Mouse (Mus musculus): ENCODE results near the gene Gm28048. TPM values are rescaled to one million over a fixed set of nuclear protein-coding genes. Genes with fewer than 3 reads are reported as not detected.
A peak's percentile ranks its signal among the peaks of the same experiment; 100 is the strongest.

Gm28048 gene
- polyA plus RNA-seq, 1 experiment = 0.05 TPM

GRCm38 (mm10) chr11:22962101-22962500 is 19.8 kb downstream of the Gm28048 start:
- no peak for DNase-seq (ENCODE audit: low read depth in 1 of 2, low spot score in 2 of 2)
- 85% methylated on average over 1 of the region's 1 CpGs for WGBS

GRCm38 (mm10) chr11:22957791-22958374 is 24.0 kb downstream of the Gm28048 start:
- Histone ChIP-seq H3K4me1 (ENCODE audit: control insufficient read depth, insufficient read depth, insufficient read length) (peaks cover 2% of the 10 kb centered on the region; the same call in 1 of the 2 replicates), H3K36me3 (ENCODE audit: control insufficient read depth, insufficient read depth, low read length) (no peaks in the 10 kb centered on the region), H3K27me3 (ENCODE audit: control insufficient read depth, insufficient read depth, low read length) (no peaks in the 10 kb centered on the region), H3K4me3 (ENCODE audit: extremely low read depth, insufficient read depth, insufficient read length) (no peak overlapping the region), H3K27ac (ENCODE audit: insufficient read depth, low read length) (no peak overlapping the region)
- WGBS = 94% methylated on average over 4 of the region's 4 CpGs
- no peak for DNase-seq (ENCODE audit: low read depth in 1 of 2, low spot score in 2 of 2)
- TF ChIP-seq CTCF (IDR thresholded peaks at IDR 0.05; ENCODE audit: extremely low read depth, insufficient read depth, insufficient read length, insufficient replicate concordance) = peak; percentile 15; the same call in 1 of the 2 replicates
- no peak for TF ChIP-seq POLR2A (IDR thresholded peaks at IDR 0.05; ENCODE audit: low read depth, low read length)

More at GRCm38 (mm10) chr11:22962101-22962500, 19.8 kb downstream of the Gm28048 start:
- Histone ChIP-seq H3K27me3 (ENCODE audit: control insufficient read depth, insufficient read depth, low read length) (no peaks in the 10 kb centered on the region), H3K4me3 (ENCODE audit: extremely low read depth, insufficient read depth, insufficient read length) (no peak overlapping the region), H3K27ac (ENCODE audit: insufficient read depth, low read length) (no peak overlapping the region), H3K36me3 (ENCODE audit: control insufficient read depth, insufficient read depth, low read length) (no peaks in the 10 kb centered on the region), H3K4me1 (ENCODE audit: control insufficient read depth, insufficient read depth, insufficient read length) (no peaks in the 10 kb centered on the region)
- TF ChIP-seq CTCF (IDR thresholded peaks at IDR 0.05; ENCODE audit: extremely low read depth, insufficient read depth, insufficient read length, insufficient replicate concordance) (no peak), POLR2A (IDR thresholded peaks at IDR 0.05; ENCODE audit: low read depth, low read length) (no peak)

- peaks cover 6% of the 10 kb centered on the region; the same call in 1 of the 2 replicates for H3K4me1 ChIP-seq (ENCODE audit: control insufficient read depth, insufficient read depth, insufficient read length)
- no peak for TF ChIP-seq POLR2A (IDR thresholded peaks at IDR 0.05; ENCODE audit: low read depth, low read length)
- peak; percentile 78 for TF ChIP-seq CTCF (IDR thresholded peaks at IDR 0.05; ENCODE audit: extremely low read depth, insufficient read depth, insufficient read length, insufficient replicate concordance)
- peak in 1 of 2 experiments; percentile 54 for DNase-seq (ENCODE audit: low read depth in 1 of 2, low spot score in 2 of 2)
- no peaks in the 10 kb centered on the region for H3K36me3 ChIP-seq (ENCODE audit: control insufficient read depth, insufficient read depth, low read length)
- H3K27me3 ChIP-seq (ENCODE audit: control insufficient read depth, insufficient read depth, low read length) = no peaks in the 10 kb centered on the region
- 76% methylated on average over 4 of the region's 4 CpGs for WGBS
- no peak overlapping the region for H3K27ac ChIP-seq (ENCODE audit: insufficient read depth, low read length)
- no peak overlapping the region for H3K4me3 ChIP-seq (ENCODE audit: extremely low read depth, insufficient read depth, insufficient read length)
Measured at GRCm38 (mm10) chr11:22956830-22957229, 25.1 kb downstream of the Gm28048 start.

- Histone ChIP-seq H3K4me3 (ENCODE audit: extremely low read depth, insufficient read depth, insufficient read length) (no peak overlapping the region), H3K27me3 (ENCODE audit: control insufficient read depth, insufficient read depth, low read length) (no peaks in the 10 kb centered on the region), H3K4me1 (ENCODE audit: control insufficient read depth, insufficient read depth, insufficient read length) (peaks cover 6% of the 10 kb centered on the region; the same call in 1 of the 2 replicates), H3K27ac (ENCODE audit: insufficient read depth, low read length) (no peak overlapping the region), H3K36me3 (ENCODE audit: control insufficient read depth, insufficient read depth, low read length) (no peaks in the 10 kb centered on the region)
- TF ChIP-seq CTCF (IDR thresholded peaks at IDR 0.05; ENCODE audit: extremely low read depth, insufficient read depth, insufficient read length, insufficient replicate concordance) (no peak), POLR2A (IDR thresholded peaks at IDR 0.05; ENCODE audit: low read depth, low read length) (no peak)
- 96% methylated on average over 6 of the region's 6 CpGs for WGBS
- no peak for DNase-seq (ENCODE audit: low read depth in 1 of 2, low spot score in 2 of 2)
Measured at GRCm38 (mm10) chr11:22956346-22956745, 25.5 kb downstream of the Gm28048 start.

- H3K36me3 ChIP-seq (ENCODE audit: control insufficient read depth, insufficient read depth, low read length) = no peaks in the 10 kb centered on the region
- no peak for DNase-seq (ENCODE audit: low read depth in 1 of 2, low spot score in 2 of 2)
- no peaks in the 10 kb centered on the region for H3K27me3 ChIP-seq (ENCODE audit: control insufficient read depth, insufficient read depth, low read length)
- WGBS = 56% methylated on average over 7 of the region's 7 CpGs
- H3K27ac ChIP-seq (ENCODE audit: insufficient read depth, low read length) = peak overlapping the region; percentile 36; the same call in 1 of the 2 replicates
- no peak for TF ChIP-seq CTCF (IDR thresholded peaks at IDR 0.05; ENCODE audit: extremely low read depth, insufficient read depth, insufficient read length, insufficient replicate concordance)
- TF ChIP-seq POLR2A (IDR thresholded peaks at IDR 0.05; ENCODE audit: low read depth, low read length) = no peak
- no peak overlapping the region for H3K4me3 ChIP-seq (ENCODE audit: extremely low read depth, insufficient read depth, insufficient read length)
- peaks cover 6% of the 10 kb centered on the region; the same call in 1 of the 2 replicates for H3K4me1 ChIP-seq (ENCODE audit: control insufficient read depth, insufficient read depth, insufficient read length)
Measured at GRCm38 (mm10) chr11:22952668-22953067, 29.2 kb downstream of the Gm28048 start.

GRCm38 (mm10) chr11:22950131-22950530 is 31.8 kb downstream of the Gm28048 start:
- no peaks in the 10 kb centered on the region for H3K27me3 ChIP-seq (ENCODE audit: control insufficient read depth, insufficient read depth, low read length)
- H3K4me3 ChIP-seq (ENCODE audit: extremely low read depth, insufficient read depth, insufficient read length) = no peak overlapping the region
- WGBS = 94% methylated on average over 6 of the region's 6 CpGs
- H3K27ac ChIP-seq (ENCODE audit: insufficient read depth, low read length) = no peak overlapping the region
- no peaks in the 10 kb centered on the region for H3K36me3 ChIP-seq (ENCODE audit: control insufficient read depth, insufficient read depth, low read length)
- DNase-seq (ENCODE audit: low read depth in 1 of 2, low spot score in 2 of 2) = no peak
- TF ChIP-seq POLR2A (IDR thresholded peaks at IDR 0.05; ENCODE audit: low read depth, low read length) = no peak
- no peak for TF ChIP-seq CTCF (IDR thresholded peaks at IDR 0.05; ENCODE audit: extremely low read depth, insufficient read depth, insufficient read length, insufficient replicate concordance)
- peaks cover 6% of the 10 kb centered on the region; the same call in 1 of the 2 replicates for H3K4me1 ChIP-seq (ENCODE audit: control insufficient read depth, insufficient read depth, insufficient read length)

- WGBS = 89% methylated on average over 1 of the region's 1 CpGs
- no peak for TF ChIP-seq CTCF (IDR thresholded peaks at IDR 0.05; ENCODE audit: extremely low read depth, insufficient read depth, insufficient read length, insufficient replicate concordance)
- no peak for TF ChIP-seq POLR2A (IDR thresholded peaks at IDR 0.05; ENCODE audit: low read depth, low read length)
- DNase-seq (ENCODE audit: low read depth in 1 of 2, low spot score in 2 of 2) = no peak
- Histone ChIP-seq H3K27me3 (ENCODE audit: control insufficient read depth, insufficient read depth, low read length) (no peaks in the 10 kb centered on the region), H3K27ac (ENCODE audit: insufficient read depth, low read length) (no peak overlapping the region), H3K36me3 (ENCODE audit: control insufficient read depth, insufficient read depth, low read length) (no peaks in the 10 kb centered on the region), H3K4me1 (ENCODE audit: control insufficient read depth, insufficient read depth, insufficient read length) (peaks cover 4% of the 10 kb centered on the region; the same call in 1 of the 2 replicates), H3K4me3 (ENCODE audit: extremely low read depth, insufficient read depth, insufficient read length) (no peak overlapping the region)
Measured at GRCm38 (mm10) chr11:22949101-22949500, 32.8 kb downstream of the Gm28048 start.
